Mouse (Mus musculus) kidney, adult 9 months (tissue): ENCODE data around the gene Ift80.
A peak's percentile ranks its signal among the peaks of the same experiment; 100 is the strongest.
"Not testable (repeated sequence)": the region's sequence is repeated elsewhere in the genome, so short reads cannot be mapped to it uniquely, and the experiment has no call there.

Source experiments
- DNase-seq: peaks from one replicate; pipeline ENCODE4 v3.0.0; 2022

The Ift80 gene

DNA sequence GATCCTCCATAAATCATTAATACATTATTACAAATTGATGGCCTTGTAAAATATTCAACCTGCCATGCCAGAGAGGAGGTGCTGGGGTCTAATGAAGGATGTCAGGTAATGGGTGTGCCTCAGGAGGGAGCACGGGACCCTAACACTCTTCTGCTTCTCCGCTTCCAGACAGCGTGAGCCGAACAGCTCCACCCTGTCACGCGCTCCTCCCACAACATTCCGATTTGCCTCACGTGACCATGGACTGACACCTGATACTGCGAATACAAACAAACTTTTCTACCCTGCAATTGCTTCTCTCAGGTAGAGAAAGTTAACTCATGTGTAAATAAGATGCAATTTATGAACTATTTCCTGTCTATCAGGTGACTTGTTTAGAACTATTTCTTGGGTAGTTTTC lies 75.8 kb downstream of the Ift80 start:
- no peak for DNase-seq

DNA sequence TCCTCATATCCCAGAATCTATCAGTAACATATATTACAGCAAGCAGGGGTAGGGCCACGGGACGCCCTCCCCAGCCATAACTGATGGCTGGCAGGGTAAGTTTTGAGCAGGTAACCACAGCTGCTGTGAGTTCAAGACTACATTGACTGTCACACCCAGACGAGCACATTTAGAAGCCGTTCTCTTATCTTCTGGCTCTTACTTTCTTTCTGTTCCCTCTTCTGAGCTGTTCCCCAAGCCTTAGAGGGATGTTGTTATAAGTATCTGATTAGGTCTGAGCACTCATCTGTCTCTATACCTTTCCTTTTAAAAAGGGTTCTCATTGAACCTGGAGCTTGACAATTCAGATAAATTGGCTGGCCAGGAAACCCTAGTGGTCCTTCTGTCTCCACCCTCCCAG lies 96.9 kb downstream of the Ift80 start:
- DNase-seq, result no peak

- DNase-seq, result no peak
Observed at GRCm38 (mm10) chr3:68904902-68905778, 99.2 kb downstream of the Ift80 start.

- DNase-seq, result not testable (repeated sequence)
Observed at GRCm38 (mm10) chr3:68902636-68903035, 101.7 kb downstream of the Ift80 start.

DNA sequence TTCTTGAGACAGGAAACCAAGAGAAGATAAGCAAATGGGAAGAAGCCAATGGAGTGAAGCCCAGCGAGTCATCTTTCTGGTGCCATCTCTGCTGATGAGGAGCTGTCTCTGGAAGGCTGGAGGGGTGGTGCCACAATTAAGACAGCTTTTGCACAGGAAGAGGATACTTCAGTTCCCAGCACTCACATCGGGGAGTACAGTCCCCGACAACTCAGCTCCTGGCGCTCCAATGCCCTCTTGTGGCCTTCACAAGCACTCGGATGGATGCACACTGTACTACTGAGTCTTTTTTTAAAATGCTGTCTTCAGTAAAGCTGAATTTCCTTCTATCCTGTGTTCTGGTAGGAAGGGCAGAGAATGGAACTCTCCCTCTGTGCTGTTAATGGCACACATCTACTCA lies 107.2 kb downstream of the Ift80 start:
- DNase-seq, result no peak

- no peak for DNase-seq
Observed at GRCm38 (mm10) chr3:68895426-68895825, 108.9 kb downstream of the Ift80 start.

- no peak for DNase-seq
Observed at GRCm38 (mm10) chr3:68886845-68887244, 117.5 kb downstream of the Ift80 start.

DNA sequence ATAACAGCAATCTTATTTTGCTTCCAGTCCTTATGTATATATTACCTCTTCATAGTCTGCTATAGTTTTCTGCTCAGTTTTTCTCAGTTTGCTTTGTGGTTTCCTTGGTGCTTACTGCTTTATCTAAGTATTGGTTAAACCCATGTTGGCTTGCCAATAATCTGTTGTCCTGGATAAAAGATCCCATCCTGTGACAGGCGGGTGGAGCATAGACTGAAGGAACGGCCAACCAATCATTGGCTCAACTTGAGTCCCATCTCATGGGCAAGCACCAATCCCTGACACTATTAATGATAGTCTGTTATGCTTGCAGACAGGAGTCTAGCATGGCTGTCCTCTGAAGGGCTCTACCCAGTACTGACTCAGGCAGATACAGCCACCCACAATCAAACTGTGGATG lies 130.3 kb downstream of the Ift80 start:
- no peak for DNase-seq

DNA sequence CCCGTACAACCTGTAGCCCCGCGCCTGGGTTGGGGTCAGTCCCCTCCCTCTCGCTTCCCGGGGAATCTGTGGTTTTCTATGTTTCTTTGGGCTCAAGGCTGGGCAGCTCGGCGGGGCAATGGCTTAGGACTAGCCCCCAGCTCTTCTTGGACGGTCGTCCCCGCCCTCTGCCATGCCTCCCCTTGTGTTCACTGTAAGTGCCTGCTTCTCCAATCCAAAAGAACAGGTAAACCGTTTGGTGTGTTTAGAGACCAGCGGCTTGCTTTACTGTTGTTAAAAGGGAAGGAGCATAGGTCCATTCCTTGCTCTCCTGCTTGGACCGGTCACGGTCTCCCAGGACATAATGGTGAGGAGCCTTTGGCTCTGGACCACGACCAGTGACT lies 133.8 kb downstream of the Ift80 start:
- no peak for DNase-seq

DNA sequence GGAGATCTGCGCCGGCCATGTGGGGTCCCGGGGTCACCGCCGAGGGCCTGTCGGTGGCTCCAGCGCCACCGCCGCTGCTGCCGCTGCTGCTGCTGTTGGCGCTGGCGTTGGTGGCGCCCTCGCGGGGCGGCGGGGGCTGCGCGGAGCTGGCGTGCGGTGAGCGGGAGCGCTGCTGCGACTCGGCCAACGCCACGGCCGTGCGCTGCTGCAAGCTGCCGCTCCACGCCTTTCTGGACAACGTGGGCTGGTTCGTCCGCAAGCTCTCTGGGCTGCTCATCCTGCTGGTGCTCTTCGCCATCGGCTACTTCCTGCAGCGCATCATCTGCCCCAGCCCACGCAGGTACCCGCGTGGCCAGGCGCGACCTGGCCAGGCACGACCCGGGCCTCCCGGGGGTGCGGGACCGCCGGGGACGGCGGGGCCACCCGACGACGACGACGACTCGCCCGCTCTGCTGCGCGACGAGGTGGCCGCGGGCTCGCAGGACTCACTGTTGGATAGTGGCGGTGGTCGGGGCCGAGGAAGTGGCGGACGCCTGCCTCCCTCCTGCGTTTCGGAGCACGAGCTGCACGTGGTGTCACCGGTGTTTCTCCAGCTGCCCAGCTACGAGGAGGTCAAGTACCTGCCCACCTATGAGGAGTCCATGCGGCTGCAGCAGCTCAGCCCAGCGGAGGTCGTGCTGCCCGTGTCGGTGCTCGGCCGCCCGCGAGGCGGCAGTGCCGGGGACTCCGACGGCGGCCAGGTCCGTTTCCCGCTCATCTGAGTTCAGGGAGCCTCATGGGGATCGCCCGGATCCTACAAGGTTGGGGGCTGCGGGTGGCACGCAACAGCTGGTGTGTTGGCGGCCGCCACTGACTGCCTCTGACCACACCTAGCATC lies 134.4 kb downstream of the Ift80 start:
- peak; percentile 14 for DNase-seq

DNA sequence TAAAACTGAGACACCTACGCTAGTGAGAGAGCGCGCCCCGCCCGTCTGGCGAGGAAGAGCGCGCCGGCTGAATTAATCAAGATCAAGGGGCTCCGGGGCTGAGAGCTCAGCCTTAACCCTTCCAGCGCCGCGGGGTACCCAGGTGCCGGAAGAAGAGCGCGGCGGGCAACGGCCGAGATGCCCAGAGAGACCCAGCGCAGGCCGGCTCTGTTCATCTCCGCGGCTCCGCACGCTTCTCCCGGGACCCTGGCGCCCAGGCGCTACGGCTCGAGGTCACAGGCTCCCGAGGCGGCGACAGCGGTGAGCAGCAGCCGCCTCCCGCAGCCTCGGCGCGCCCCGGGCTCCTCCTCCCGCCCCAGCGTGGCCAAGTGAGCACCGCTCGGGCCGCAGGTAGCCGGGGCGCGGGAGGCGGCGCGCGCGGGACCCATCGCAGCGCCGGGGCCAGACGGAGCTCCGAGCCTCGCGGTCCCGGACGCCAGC lies 135.1 kb downstream of the Ift80 start, which contains the start of gene 1110032F04Rik:
Gene 1110032F04Rik, plus strand, starts transcription at position 376 of the 480 bp plus-strand sequence.
- DNase-seq, result peak; percentile 19

- no peak for DNase-seq
Observed at GRCm38 (mm10) chr3:68852414-68852813, 152.0 kb downstream of the Ift80 start.

DNA sequence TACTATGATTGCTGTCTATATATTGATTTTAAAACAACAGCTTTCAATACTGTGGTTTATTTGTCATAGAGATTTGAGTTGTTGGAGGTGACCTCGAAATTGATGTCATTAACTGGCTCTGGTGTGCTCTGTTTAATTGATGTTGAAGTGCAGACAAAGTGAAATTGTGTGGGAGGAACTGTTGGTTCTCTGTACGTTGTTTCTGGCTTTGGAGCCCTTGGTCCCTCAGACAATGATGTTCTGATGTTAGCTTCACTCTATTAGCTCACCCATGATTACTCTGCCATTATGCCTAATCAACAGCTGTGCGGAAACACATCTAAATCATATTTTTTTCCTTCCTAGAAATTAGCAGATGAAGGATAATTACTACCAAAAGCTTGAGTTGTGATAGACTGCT lies 156.0 kb downstream of the Ift80 start:
- no peak for DNase-seq

GRCm38 (mm10) chr3:68844025-68844424 lies 160.3 kb downstream of the Ift80 start:
- DNase-seq, result no peak
